Mouse (Mus musculus): ENCODE measurements around the gene Kiss1r.

The Kiss1r gene

DNA sequence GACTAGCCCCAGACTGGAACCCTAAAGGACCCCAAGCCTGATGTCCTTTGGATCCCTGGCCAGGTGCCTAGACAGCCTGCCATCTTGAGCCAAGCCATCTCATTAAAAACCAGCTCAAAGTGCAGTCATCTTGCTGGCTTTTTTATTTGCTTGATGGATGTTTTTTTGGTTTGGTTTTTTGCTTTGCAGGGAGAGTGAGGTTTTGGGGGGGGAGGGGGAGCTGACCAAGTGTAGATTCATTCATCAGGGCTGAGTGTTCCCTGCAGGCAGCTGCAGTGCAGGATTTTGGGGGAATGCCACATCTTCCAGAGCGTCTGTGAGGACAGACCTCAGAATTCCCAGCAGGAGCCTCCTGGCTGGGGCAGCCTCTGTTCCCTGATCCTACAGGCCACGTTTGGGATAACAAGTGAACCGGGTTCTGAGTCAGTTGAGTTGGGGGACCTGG lies 52.4 kb downstream of the Kiss1r start:
- DNase-seq (ENCODE audit: extremely low spot score, low read depth, low spot score), result no peak

DNA sequence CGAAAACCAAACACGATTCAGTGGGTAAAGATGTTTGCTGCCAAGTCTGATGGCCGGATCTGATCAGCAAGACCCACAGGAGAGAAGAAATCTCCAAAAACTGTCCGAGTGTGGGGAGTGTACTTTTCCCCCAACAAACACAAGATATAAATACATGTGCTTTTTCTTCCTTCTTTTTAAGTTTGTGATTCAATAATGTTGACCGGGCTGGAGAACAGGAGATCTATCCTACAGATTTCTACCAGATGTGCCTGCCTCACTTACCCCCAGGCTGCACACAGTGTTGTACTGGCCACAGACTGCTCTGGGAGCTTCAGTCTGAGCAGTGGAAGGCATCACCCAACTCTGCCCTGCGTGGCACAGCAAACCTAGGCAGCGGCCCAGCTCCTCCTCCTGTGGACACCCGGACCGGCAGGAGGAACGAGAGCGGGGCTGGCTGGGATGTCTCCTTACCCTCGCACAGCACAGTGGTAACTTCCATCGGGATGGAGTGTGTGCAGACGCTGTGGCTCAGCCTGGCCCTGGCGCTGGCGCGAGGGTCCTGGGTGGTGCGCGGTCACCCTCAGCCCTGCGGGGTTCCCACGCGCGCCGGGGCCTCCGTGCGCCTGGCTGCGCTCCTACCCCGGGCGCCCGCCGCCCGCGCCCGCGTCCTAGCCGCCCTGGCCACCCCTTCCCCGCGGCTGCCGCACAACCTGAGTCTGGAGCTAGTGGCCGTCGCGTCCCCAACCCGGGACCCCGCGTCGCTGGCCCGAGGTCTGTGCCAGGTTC lies 53.8 kb downstream of the Kiss1r start, which contains the start of gene Grin3b:
Gene Grin3b (plus strand): TSS at position 301 of the 768 bp plus-strand sequence.
- DNase-seq (ENCODE audit: extremely low spot score, low read depth, low spot score), result no peak

GRCm38 (mm10) chr10:79971183-79971497 lies 54.4 kb downstream of the Kiss1r start:
- no peak for DNase-seq (ENCODE audit: extremely low spot score, low read depth, low spot score)

Data from hindlimb bud, embryonic 11.5 days (tissue).